Mouse (Mus musculus) CD4-positive naive resting alpha-beta T cell, adult 76 days (primary cell): ENCODE results near the gene Zfp628. TPM values are rescaled to one million over a fixed set of nuclear protein-coding genes. Genes with fewer than 3 reads are reported as not detected.

ENCODE experiments used
- total RNA-seq: library from RNA; stranded (reverse); gene quantifications from one replicate; pipeline ENCODE4 v1.2.4, GENCODE M21; 2023

The Zfp628 gene
- 42.6 TPM for total RNA-seq

GRCm38 (mm10) chr7:4915007-4915665, at the start of gene Zfp628:
Gene Zfp628, plus strand, starts transcription at chr7:4915217.

DNA sequence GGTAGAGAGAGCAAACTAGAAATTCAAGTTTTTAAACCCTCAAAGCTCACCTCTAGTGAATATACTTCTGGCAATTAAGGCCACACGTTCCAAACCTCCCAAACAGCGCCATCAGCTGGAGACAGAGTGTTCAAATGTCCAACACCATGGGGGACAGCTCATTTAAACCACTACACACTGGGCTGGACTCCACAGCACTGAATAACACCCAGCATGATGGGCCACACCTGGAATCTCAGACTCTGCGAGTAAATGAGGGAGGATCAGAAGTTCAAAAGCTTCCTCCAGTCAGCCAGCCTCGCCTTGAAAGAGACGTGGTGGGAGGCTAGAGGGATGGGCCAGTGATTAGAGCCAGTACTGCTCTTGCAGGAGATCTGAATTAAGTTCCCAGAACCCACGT, 44.9 kb upstream of the Zfp628 start, which contains the start of gene Isoc2b:
Isoc2b (minus strand) TSS at position 126 of the 400 bp plus-strand sequence.

DNA sequence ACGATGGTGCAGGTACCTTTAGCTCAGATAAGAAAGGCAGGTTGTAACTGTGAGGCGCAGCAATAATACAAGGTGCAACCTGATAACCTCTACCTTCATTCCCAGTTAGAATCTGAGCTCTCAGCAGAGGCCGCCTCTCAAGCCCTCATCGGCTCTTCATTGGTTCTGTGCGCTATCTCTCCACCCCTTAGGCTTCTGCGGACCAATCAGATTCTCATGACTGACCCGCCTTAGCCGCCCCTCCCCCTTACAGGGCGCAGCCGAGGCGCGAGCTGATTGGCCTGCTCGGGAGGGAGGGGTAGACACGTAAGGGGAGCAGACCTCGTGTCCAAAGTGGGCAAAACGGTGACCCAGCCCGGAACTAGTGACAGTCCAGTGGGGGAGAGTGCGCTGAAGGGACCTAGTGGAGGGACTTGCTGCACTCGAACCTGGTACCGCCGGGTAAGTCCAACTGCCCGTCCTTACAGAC, 38.2 kb upstream of the Zfp628 start, which contains the start of gene Isoc2a:
Isoc2a (plus strand) TSS at position 401 of the 469 bp plus-strand sequence.

GRCm38 (mm10) chr7:4906466-4906950, 8.5 kb upstream of the Zfp628 start, which contains the start of gene Gm36210:
Gene Gm36210, minus strand, starts transcription at chr7:4906516.

GRCm38 (mm10) chr7:4921824-4922482, 6.9 kb downstream of the Zfp628 start, which contains the start of gene Nat14:
Gene Nat14, plus strand, starts transcription at chr7:4922028.

GRCm38 (mm10) chr7:4925441-4926381, 10.7 kb downstream of the Zfp628 start, which contains the start of gene Ssc5d:
Gene Ssc5d, plus strand, starts transcription at chr7:4925785.

DNA sequence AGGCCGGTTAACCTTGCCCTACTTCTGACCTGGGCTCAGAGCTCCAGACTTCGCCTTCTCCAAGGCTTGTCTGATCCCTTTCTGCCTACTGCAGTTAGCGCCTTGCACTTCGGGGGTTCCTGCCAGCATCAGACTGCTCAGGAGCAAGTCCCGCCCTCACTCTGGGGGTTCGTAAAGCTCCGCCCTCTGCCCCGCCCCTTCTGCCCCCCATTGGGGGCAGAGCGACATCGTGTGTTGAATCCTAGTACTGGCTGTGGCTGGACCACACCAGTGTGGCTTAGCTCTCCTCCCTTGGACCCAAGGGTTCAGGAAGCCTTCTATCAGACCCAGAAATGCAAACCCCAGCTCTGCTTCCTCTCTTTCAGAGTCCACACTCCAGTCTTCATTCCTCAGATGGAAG, 49.3 kb downstream of the Zfp628 start, which contains the start of gene Sbk2:
Sbk2 (minus strand) TSS at position 135 of the 400 bp plus-strand sequence.

GRCm38 (mm10) chr7:4971068-4971467, 56.1 kb downstream of the Zfp628 start, which contains the start of gene Sbk3:
Gene Sbk3, minus strand, starts transcription at chr7:4971168.

Other genes starting within 250 kb of the Zfp628 start
- 71.8 TPM for gene Hspbp1, start 230.1 kb upstream of the Zfp628 start, total RNA-seq
- not detected for gene Brsk1, start 224.6 kb upstream of the Zfp628 start, total RNA-seq
- gene Tmem150b, start 190.0 kb upstream of the Zfp628 start, total RNA-seq, result 0.76 TPM
- gene Kmt5c, start 175.1 kb upstream of the Zfp628 start, total RNA-seq, result 61.4 TPM
- 1.9 TPM for gene Cox6b2, start 162.1 kb upstream of the Zfp628 start, total RNA-seq
- gene Fam71e2, start 143.9 kb upstream of the Zfp628 start, total RNA-seq, result not detected
- not detected for gene Il11, start 132.4 kb upstream of the Zfp628 start, total RNA-seq
- not detected for gene Tmem190, start 132.3 kb upstream of the Zfp628 start, total RNA-seq
- gene Tmem238, start 125.6 kb upstream of the Zfp628 start, total RNA-seq, result 1.7 TPM
- gene Rpl28, start 122.3 kb upstream of the Zfp628 start, total RNA-seq, result 1,948 TPM
- gene Ube2s, start 102.6 kb upstream of the Zfp628 start, total RNA-seq, result 177 TPM
- gene Shisa7, start 70.5 kb upstream of the Zfp628 start, total RNA-seq, result 0.44 TPM
- 5.8 TPM for gene Isoc2b, start 45.0 kb upstream of the Zfp628 start, total RNA-seq
- 9.6 TPM for gene Isoc2a, start 38.1 kb upstream of the Zfp628 start, total RNA-seq
- gene Gm36210, start 8.7 kb upstream of the Zfp628 start, total RNA-seq, result not detected
- 12.2 TPM for gene Nat14, start 6.8 kb downstream of the Zfp628 start, total RNA-seq
- gene Ssc5d, start 10.6 kb downstream of the Zfp628 start, total RNA-seq, result 0.38 TPM
- gene Sbk2, start 49.2 kb downstream of the Zfp628 start, total RNA-seq, result 0.23 TPM
- gene Sbk3, start 56.0 kb downstream of the Zfp628 start, total RNA-seq, result not detected
- 28.5 TPM for gene Zfp579, start 80.9 kb downstream of the Zfp628 start, total RNA-seq
- 10.3 TPM for gene Zfp524, start 99.2 kb downstream of the Zfp628 start, total RNA-seq
- 59.9 TPM for gene Fiz1, start 99.5 kb downstream of the Zfp628 start, total RNA-seq
- gene Gm44973, start 100.3 kb downstream of the Zfp628 start, total RNA-seq, result not detected
- gene Zfp865, start 105.2 kb downstream of the Zfp628 start, total RNA-seq, result 59.4 TPM
- 0.23 TPM for gene Ccdc106, start 105.3 kb downstream of the Zfp628 start, total RNA-seq
- 1.7 TPM for gene 4632433K11Rik, start 118.9 kb downstream of the Zfp628 start, total RNA-seq
- gene Zfp784, start 123.2 kb downstream of the Zfp628 start, total RNA-seq, result 7.5 TPM
- gene Zfp580, start 136.3 kb downstream of the Zfp628 start, total RNA-seq, result 2.5 TPM
- gene U2af2, start 146.9 kb downstream of the Zfp628 start, total RNA-seq, result 436 TPM
- 114 TPM for gene Epn1, start 165.0 kb downstream of the Zfp628 start, total RNA-seq
- not detected for gene Rfpl4, start 201.7 kb downstream of the Zfp628 start, total RNA-seq
- gene Rasl2-9, start 210.7 kb downstream of the Zfp628 start, total RNA-seq, result not detected
- gene Vmn1r55, start 234.5 kb downstream of the Zfp628 start, total RNA-seq, result not detected